Mouse (Mus musculus) heart, adult 2 months (tissue): ENCODE data around the gene Ascl3.

Source experiments
- CTCF ChIP-seq: fragments of 200-600 bp; IDR thresholded peaks from 2 replicates; pipeline ENCODE4 v1.8.1; 2022; ENCODE audit warnings: antibody characterized with exemption, mild to moderate bottlenecking, moderate library complexity
- POLR2A ChIP-seq: fragments of 200-500 bp; IDR thresholded peaks from 2 replicates; pipeline ENCODE4 v1.6.1; 2011; ENCODE audit warnings: mild to moderate bottlenecking, low read depth, low read length, control low read depth; ENCODE audit not compliant: insufficient read depth

DNA sequence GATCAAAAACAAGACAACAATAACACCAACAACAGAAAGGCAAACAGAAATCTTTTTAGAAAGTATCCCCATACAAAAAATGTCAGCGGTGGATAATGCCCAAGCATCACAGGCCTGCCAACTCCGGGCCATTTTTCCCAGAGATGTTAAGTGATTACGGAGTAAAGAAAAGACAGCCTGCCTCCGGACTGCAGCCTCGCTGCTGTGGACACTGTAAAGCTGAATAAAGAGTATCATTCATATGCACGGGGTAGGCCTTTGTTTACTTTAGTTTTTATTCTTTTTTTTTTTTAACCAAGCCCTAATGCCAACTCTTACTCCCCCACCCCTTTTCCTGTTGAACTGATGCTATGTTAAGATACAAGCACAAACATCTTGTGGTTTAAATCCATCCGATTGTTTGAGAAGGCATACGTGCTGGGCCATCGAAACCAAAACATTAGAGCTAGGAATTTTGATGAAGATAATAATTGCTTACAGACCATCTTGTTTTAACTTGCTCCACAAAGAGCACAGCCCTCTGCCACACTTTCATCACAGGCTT lies 44.9 kb downstream of the Ascl3 start:
- TF ChIP-seq POLR2A = no peak
- no peak for TF ChIP-seq CTCF
